Mouse (Mus musculus) neural tube, embryonic 15.5 days (tissue): ENCODE results near the gene Gm47791. TPM values are rescaled to one million over a fixed set of nuclear protein-coding genes. Genes with fewer than 3 reads are reported as not detected.

Experiments
- ATAC-seq: fragments of 200-750 bp; cut with Nextera tagmentation; 2 replicates; pipeline ENCODE4 v1.8.0; 2017; ENCODE audit warnings: mild to moderate bottlenecking, moderate TSS enrichment, moderate library complexity; ENCODE audit not compliant: low FRiP score
- H3K27ac ChIP-seq: fragments of 300-500 bp; sonication (generic); replicated peaks from 2 replicates; pipeline ENCODE4 v1.5.1; 2015; ENCODE audit warnings: mild to moderate bottlenecking, inconsistent platforms
- H3K27me3 ChIP-seq: fragments of 300-500 bp; sonication (generic); replicated peaks from 2 replicates; pipeline ENCODE4 v1.6.1; 2015; ENCODE audit warnings: inconsistent platforms
- H3K36me3 ChIP-seq: fragments of 300-500 bp; sonication (generic); 2 replicates; pipeline ENCODE4 v1.6.1; 2015; ENCODE audit warnings: inconsistent platforms
- H3K4me1 ChIP-seq: fragments of 300-500 bp; sonication (generic); 2 replicates; pipeline ENCODE4 v1.6.1; 2015; ENCODE audit warnings: inconsistent platforms
- H3K4me2 ChIP-seq: fragments of 300-500 bp; sonication (generic); 2 replicates; pipeline ENCODE4 v1.6.1; 2015; ENCODE audit warnings: inconsistent platforms, mild to moderate bottlenecking, moderate library complexity
- H3K4me3 ChIP-seq: fragments of 300-500 bp; sonication (generic); replicated peaks from 2 replicates; pipeline ENCODE4 v1.5.1; 2015; ENCODE audit warnings: mild to moderate bottlenecking, inconsistent platforms
- H3K9ac ChIP-seq: fragments of 300-500 bp; sonication (generic); replicated peaks from 2 replicates; pipeline ENCODE4 v1.6.1; 2015; ENCODE audit warnings: mild to moderate bottlenecking, inconsistent platforms
- H3K9me3 ChIP-seq: fragments of 300-500 bp; sonication (generic); replicated peaks from 2 replicates; pipeline ENCODE4 v1.6.1; 2016; ENCODE audit warnings: inconsistent platforms
- WGBS: fragments of 180-500 bp; shearing (Covaris S2); methylation state at CpG from one replicate; pipeline ENCODE4 v1.1.7; 2015; ENCODE audit warnings: mixed read lengths; 5-methylcytosine and 5-hydroxymethylcytosine counted together
- polyA plus RNA-seq: library from polyadenylated mRNA; unstranded; fragments of >200 nt; fragmentation: Nextera tagmentation; extraction: Ambion mirVana; gene quantifications from 2 replicates; pipeline ENCODE4 v1.2.1, GENCODE M21; 2015

The Gm47791 gene
- polyA plus RNA-seq, 1 experiment from 2014 or later, result not detected

- no peak for ATAC-seq
- no peaks in the 10 kb centered on the region for H3K36me3 ChIP-seq
Observed at GRCm38 (mm10) chr1:82785546-82785945, 14.5 kb upstream of the Gm47791 start.

GRCm38 (mm10) chr1:82783559-82783958, 12.5 kb upstream of the Gm47791 start:
- no peaks in the 10 kb centered on the region for H3K27me3 ChIP-seq
- no peaks in the 10 kb centered on the region for H3K9me3 ChIP-seq
- no peak overlapping the region for H3K27ac ChIP-seq
- 83% methylated on average over 3 of the region's 3 CpGs for WGBS
- ATAC-seq, result no peak
- 0 out of 2 replicates have a peak, but pooled peaks cover 3% of the 10 kb centered on the region for H3K4me1 ChIP-seq
- H3K9ac ChIP-seq, result no peak overlapping the region
- no peak overlapping the region for H3K4me3 ChIP-seq
- no peaks in the 10 kb centered on the region for H3K36me3 ChIP-seq
- no peak overlapping the region for H3K4me2 ChIP-seq

More at GRCm38 (mm10) chr1:82785546-82785945, 14.5 kb upstream of the Gm47791 start:
- no peak overlapping the region for H3K27ac ChIP-seq
- no peaks in the 10 kb centered on the region for H3K9me3 ChIP-seq
- H3K9ac ChIP-seq, result no peak overlapping the region
- 74% methylated on average over 6 of the region's 6 CpGs for WGBS
- H3K4me2 ChIP-seq, result no peak overlapping the region
- H3K4me3 ChIP-seq, result no peak overlapping the region
- 0 out of 2 replicates have a peak, but pooled peaks cover 3% of the 10 kb centered on the region for H3K4me1 ChIP-seq
- no peaks in the 10 kb centered on the region for H3K27me3 ChIP-seq

GRCm38 (mm10) chr1:82779388-82779966, 8.4 kb upstream of the Gm47791 start:
- Histone ChIP-seq H3K9me3 (no peaks in the 10 kb centered on the region), H3K36me3 (no peaks in the 10 kb centered on the region), H3K27ac (no peak overlapping the region), H3K27me3 (no peaks in the 10 kb centered on the region), H3K4me3 (no peak overlapping the region), H3K4me1 (no peaks in the 10 kb centered on the region), H3K4me2 (no peak overlapping the region), H3K9ac (no peak overlapping the region)
- 86% methylated on average over 6 of the region's 6 CpGs for WGBS
- no peak for ATAC-seq

- Histone ChIP-seq H3K4me1 (no peaks in the 10 kb centered on the region), H3K9ac (no peak overlapping the region), H3K9me3 (no peaks in the 10 kb centered on the region), H3K27me3 (no peaks in the 10 kb centered on the region), H3K4me3 (no peak overlapping the region), H3K27ac (no peak overlapping the region), H3K4me2 (no peak overlapping the region), H3K36me3 (no peaks in the 10 kb centered on the region)
- WGBS, result 94% methylated on average over 4 of the region's 4 CpGs
- ATAC-seq, result no peak
Observed at GRCm38 (mm10) chr1:82775293-82775692, 4.2 kb upstream of the Gm47791 start.

GRCm38 (mm10) chr1:82773208-82773607, 2.2 kb upstream of the Gm47791 start:
- 79% methylated on average over 5 of the region's 5 CpGs for WGBS
- no peak overlapping the region for H3K4me3 ChIP-seq

GRCm38 (mm10) chr1:82772428-82772827, 1.4 kb upstream of the Gm47791 start:
- Histone ChIP-seq H3K4me3 (no peak overlapping the region), H3K4me2 (no peak overlapping the region), H3K9me3 (no peaks in the 10 kb centered on the region), H3K27ac (no peak overlapping the region), H3K27me3 (no peaks in the 10 kb centered on the region), H3K4me1 (no peaks in the 10 kb centered on the region), H3K9ac (no peak overlapping the region), H3K36me3 (no peaks in the 10 kb centered on the region)
- no peak for ATAC-seq
- WGBS, result 95% methylated on average over 4 of the region's 4 CpGs

More at GRCm38 (mm10) chr1:82773208-82773607, 2.2 kb upstream of the Gm47791 start:
- H3K4me1 ChIP-seq, result no peaks in the 10 kb centered on the region
- H3K27ac ChIP-seq, result no peak overlapping the region
- H3K9me3 ChIP-seq, result no peaks in the 10 kb centered on the region
- no peaks in the 10 kb centered on the region for H3K36me3 ChIP-seq
- no peak overlapping the region for H3K4me2 ChIP-seq
- no peak overlapping the region for H3K9ac ChIP-seq
- no peaks in the 10 kb centered on the region for H3K27me3 ChIP-seq
- ATAC-seq, result no peak

GRCm38 (mm10) chr1:82768269-82768668, 2.8 kb downstream of the Gm47791 start, which contains the start of gene Tm4sf20:
Gene Tm4sf20, minus strand, starts transcription at chr1:82768461.
- 84% methylated on average over 5 of the region's 5 CpGs for WGBS
- H3K4me3 ChIP-seq, result no peak within 1 kb of the TSS
- H3K27me3 ChIP-seq, result no peaks in the 10 kb centered on the region
- no peak within 1 kb of the TSS for H3K9ac ChIP-seq
- no peak within 1 kb of the TSS for H3K4me2 ChIP-seq
- H3K27ac ChIP-seq, result no peak within 1 kb of the TSS
- no peak for ATAC-seq
- no peaks in the 10 kb centered on the region for H3K9me3 ChIP-seq
- no peaks in the 10 kb centered on the region for H3K4me1 ChIP-seq
- H3K36me3 ChIP-seq, result no peaks in the 10 kb centered on the region

GRCm38 (mm10) chr1:82766641-82767040, 4.4 kb downstream of the Gm47791 start:
- H3K4me1 ChIP-seq, result no peaks in the 10 kb centered on the region
- H3K36me3 ChIP-seq, result no peaks in the 10 kb centered on the region
- no peaks in the 10 kb centered on the region for H3K27me3 ChIP-seq
- no peak overlapping the region for H3K4me2 ChIP-seq
- no peaks in the 10 kb centered on the region for H3K9me3 ChIP-seq
- no peak overlapping the region for H3K9ac ChIP-seq
- WGBS, result 87% methylated on average over 4 of the region's 4 CpGs
- H3K4me3 ChIP-seq, result no peak overlapping the region
- H3K27ac ChIP-seq, result no peak overlapping the region
- no peak for ATAC-seq

- Histone ChIP-seq H3K9ac (no peak overlapping the region), H3K36me3 (no peaks in the 10 kb centered on the region), H3K4me3 (no peak overlapping the region), H3K27me3 (no peaks in the 10 kb centered on the region), H3K4me2 (no peak overlapping the region), H3K9me3 (no peaks in the 10 kb centered on the region), H3K27ac (no peak overlapping the region), H3K4me1 (no peaks in the 10 kb centered on the region)
- 61% methylated on average over 1 of the region's 1 CpGs for WGBS
- ATAC-seq, result no peak
Observed at GRCm38 (mm10) chr1:82766227-82766626, 4.8 kb downstream of the Gm47791 start.

- Histone ChIP-seq H3K4me3 (no peak overlapping the region), H3K9me3 (no peaks in the 10 kb centered on the region), H3K27me3 (no peaks in the 10 kb centered on the region), H3K4me1 (no peaks in the 10 kb centered on the region), H3K9ac (no peak overlapping the region), H3K27ac (no peak overlapping the region), H3K36me3 (0 out of 2 replicates have a peak, but pooled peaks cover 3% of the 10 kb centered on the region), H3K4me2 (no peak overlapping the region)
- 81% methylated on average over 1 of the region's 1 CpGs for WGBS
- no peak for ATAC-seq
Observed at GRCm38 (mm10) chr1:82762274-82762673, 8.8 kb downstream of the Gm47791 start.

GRCm38 (mm10) chr1:82761454-82762169, 9.4 kb downstream of the Gm47791 start:
- Histone ChIP-seq H3K36me3 (0 out of 2 replicates have a peak, but pooled peaks cover 3% of the 10 kb centered on the region), H3K9ac (no peak overlapping the region), H3K27me3 (no peaks in the 10 kb centered on the region), H3K4me3 (no peak overlapping the region), H3K27ac (no peak overlapping the region), H3K4me2 (no peak overlapping the region), H3K4me1 (no peaks in the 10 kb centered on the region), H3K9me3 (no peaks in the 10 kb centered on the region)
- no peak for ATAC-seq
- 87% methylated on average over 8 of the region's 8 CpGs for WGBS

- H3K9me3 ChIP-seq, result no peaks in the 10 kb centered on the region
Observed at GRCm38 (mm10) chr1:82759520-82759919, 11.5 kb downstream of the Gm47791 start.

More at GRCm38 (mm10) chr1:82759520-82759919, 11.5 kb downstream of the Gm47791 start:
- Histone ChIP-seq H3K27ac (no peak overlapping the region), H3K27me3 (no peaks in the 10 kb centered on the region), H3K36me3 (peaks cover 18% of the 10 kb centered on the region), H3K4me2 (no peak overlapping the region), H3K9ac (no peak overlapping the region), H3K4me3 (no peak overlapping the region), H3K4me1 (no peaks in the 10 kb centered on the region)
- no peak for ATAC-seq
- WGBS, result 94% methylated on average over 1 of the region's 1 CpGs
